Mouse (Mus musculus): ENCODE results near the gene Zfp865. TPM values are rescaled to one million over a fixed set of nuclear protein-coding genes. Genes with fewer than 3 reads are reported as not detected.

Gene Zfp865
- total RNA-seq (2023) = 10 to 100 TPM; 29.5 to 31.5 TPM

DNA sequence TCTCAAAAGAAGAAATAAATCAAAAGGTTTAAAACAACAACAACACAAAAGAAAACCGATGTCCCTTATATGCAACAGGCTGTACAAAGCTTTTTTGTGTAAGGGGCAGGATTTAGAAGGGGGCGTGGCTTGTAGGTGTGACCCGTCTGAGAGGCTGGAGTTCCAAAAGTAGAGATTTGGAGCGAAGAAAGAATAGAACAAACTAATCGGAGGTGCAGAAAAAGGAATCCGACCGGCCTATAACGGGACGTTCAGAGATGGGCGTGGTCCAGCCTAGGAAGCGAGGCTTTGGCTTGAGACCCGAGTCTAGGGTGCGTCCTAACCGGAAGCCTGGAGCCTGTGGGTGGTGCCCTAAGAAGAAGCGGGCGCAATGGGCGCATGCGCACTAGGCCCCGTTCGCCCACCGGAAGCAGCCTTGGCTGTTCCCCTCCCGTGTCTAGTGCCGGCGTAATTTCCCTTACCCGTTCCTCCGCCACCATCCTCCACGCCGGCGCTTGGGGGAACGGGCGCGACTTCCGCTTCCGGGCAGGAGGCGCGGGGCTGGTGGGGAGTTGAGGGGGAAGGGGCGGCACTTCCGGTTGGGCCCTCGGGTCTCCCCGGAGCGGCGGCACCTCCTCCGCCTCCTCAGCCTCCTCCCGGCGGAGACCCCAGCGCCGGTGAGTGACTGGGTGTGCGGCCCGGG is at the start of gene Zfp865, which contains the start of gene Ccdc106:
TSS of gene Zfp865 (plus strand) at position 377 of the 682 bp plus-strand sequence.
TSS of gene Ccdc106 (plus strand) at position 554 of the 682 bp plus-strand sequence.

DNA sequence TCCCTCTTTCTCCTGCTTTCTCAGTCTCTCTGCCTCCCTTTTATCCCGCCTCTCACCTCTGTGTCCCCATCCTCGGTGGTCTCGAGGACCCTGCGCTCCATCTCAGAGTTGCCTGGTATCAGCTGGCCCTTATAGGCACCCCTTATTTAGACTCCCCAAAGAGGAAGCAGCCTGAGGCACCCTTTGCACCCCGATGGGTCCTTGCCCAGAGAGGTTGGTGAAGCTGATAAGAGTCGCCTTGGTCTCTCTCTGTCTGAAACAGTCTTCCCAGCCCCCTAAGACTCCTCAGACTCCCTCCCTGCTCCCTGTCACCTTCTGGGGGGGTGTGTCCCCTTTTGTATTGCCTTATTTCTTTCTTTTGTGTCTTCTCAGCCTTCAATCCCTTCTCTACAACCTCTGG is 49.1 kb upstream of the Zfp865 start, which contains the start of gene Sbk3:
TSS of gene Sbk3 (minus strand) at position 101 of the 400 bp plus-strand sequence.

GRCm38 (mm10) chr7:4996003-4996895 is 23.9 kb upstream of the Zfp865 start, which contains the start of gene Zfp579:
TSS of gene Zfp579 (minus strand) at chr7:4996158.

DNA sequence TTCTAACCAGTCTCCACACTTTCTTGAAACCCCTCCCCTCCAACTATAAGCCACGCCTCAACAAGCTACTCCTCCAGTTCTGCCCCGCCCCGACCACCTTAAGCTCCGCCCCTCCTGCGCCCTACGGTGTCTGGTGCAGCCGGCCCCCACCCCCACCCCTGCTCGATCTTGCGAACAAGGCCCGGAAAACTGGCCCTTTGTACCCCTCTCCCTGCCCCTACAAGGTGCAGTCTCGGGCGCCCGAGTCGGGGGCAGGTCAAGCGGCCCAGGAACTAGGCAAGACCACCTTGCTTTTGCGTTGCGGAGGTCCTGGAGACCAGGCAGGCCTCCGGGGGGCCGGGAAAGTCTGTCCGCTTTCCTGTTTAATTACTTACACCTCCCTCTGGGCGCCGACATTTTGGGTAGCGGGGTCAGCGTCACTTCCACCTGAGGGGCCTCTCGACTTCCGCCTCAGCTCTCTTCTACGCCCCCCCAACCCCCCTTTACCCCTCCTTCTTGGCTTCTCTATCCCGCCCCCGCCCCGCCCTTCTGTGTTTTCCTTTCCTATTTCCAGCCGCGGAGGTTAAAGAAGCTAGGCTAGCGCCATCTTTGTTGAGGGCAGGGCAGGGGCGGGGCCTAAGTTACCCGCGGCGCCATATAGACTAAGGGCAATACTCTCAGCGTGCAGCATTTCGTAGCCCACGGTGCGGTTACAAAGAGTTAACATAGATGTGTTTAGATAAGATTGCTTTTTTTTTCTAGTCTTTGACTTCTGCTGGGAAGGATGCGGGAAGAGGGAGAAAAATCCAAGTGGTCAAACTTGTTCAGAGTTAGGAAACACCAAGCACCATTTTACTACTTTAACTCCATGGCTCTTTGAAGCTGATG is 5.7 kb upstream of the Zfp865 start, which contains the start of the genes Zfp524 and Fiz1:
TSS of gene Zfp524 (plus strand) at position 165 of the 867 bp plus-strand sequence.
TSS of gene Fiz1 (minus strand) at position 447 of the 867 bp plus-strand sequence.

DNA sequence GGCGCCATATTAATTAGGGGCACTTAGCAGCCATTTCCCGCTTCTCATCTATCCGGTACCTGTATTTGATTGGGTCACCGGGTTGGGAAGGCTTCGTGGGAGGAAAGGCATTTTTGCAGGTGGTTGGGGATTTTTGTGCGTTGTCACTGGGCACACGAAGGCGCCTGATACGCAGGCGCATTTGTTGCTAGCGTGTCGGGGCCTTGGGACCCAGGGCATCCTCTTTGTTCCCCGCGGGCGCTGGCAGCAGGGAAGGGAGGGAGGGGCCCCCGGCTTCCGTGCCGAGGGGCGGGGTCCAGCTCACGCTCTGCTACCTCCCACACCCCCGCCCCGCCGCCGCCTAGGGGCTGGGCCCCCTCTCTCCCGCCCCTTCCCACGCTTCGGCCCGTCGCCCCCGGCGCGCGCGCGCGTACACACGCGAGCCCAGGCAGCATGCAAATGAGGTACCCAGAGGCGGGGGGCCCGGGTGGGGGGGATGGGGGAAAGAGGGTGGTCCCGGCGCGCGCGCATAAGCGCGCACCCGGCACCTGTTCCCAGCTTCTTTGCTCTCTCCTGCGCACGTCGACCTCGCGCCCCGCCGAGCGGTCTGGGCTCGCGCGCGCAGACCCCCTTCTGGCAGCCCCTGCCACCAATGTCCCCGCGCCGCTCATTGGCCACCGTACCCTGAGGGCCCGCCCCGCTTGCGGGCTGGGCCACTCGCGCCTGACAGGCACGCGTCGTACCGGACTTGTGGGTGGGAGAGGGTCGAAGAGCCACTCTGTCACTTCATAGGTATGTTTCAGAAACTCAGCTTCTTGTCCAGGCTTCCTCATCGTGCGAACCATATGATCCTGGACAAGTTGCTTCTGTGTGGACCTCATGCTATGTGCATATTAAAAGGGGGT is 4.8 kb upstream of the Zfp865 start, which contains the start of gene Gm44973:
TSS of gene Gm44973 (plus strand) at position 379 of the 884 bp plus-strand sequence.

GRCm38 (mm10) chr7:5033818-5034217 is 13.6 kb downstream of the Zfp865 start, which contains the start of gene 4632433K11Rik:
TSS of gene 4632433K11Rik (plus strand) at chr7:5034118.

GRCm38 (mm10) chr7:5038109-5038732 is 18.0 kb downstream of the Zfp865 start, which contains the start of gene Zfp784:
TSS of gene Zfp784 (minus strand) at chr7:5038446.

GRCm38 (mm10) chr7:5051193-5052192 is 31.3 kb downstream of the Zfp865 start, which contains the start of gene Zfp580:
TSS of gene Zfp580 (plus strand) at chr7:5051538.

DNA sequence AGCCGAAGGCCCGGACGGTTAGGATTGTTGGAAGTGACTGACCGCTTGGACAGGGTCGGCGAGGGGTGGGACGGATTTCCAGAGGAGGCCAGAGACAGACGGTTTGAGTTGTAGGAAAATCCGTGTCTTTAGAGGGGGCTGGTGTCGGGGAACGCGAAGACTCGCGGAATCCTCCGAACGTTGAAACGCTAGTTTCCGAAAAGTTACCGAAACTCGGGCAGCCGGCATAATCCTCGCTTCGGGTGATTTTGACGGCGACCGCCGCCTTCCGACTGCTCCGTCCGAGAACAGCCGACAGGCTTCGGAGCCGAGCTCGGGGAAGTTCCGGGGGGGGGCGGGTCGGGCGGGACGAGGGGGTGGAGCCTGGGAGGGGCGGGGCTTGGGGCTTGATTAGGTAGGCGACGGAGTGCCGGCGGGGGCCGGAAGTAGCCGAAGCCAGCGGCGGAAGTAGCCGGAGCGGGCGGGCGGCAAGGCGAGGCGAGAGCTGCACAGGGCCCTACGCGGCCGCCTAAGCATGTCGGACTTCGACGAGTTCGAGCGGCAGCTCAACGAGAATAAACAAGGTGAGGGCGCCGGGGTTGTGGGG is 41.7 kb downstream of the Zfp865 start, which contains the start of gene U2af2:
TSS of gene U2af2 (plus strand) at position 370 of the 586 bp plus-strand sequence.

GRCm38 (mm10) chr7:5080010-5080751 is 60.0 kb downstream of the Zfp865 start, which contains the start of gene Epn1:
TSS of gene Epn1 (plus strand) at chr7:5080235.

Other genes starting within 250 kb of the Zfp865 start
- gene Fam71e2, start 249.1 kb upstream of the Zfp865 start, total RNA-seq (2023) = not detected
- gene Il11, start 237.5 kb upstream of the Zfp865 start, total RNA-seq (2023) = not detected
- gene Tmem190, start 237.4 kb upstream of the Zfp865 start, total RNA-seq (2023) = not detected
- 1 to 10 TPM; 1.3 to 1.9 TPM for gene Tmem238, start 230.7 kb upstream of the Zfp865 start, total RNA-seq (2023)
- gene Rpl28, start 227.5 kb upstream of the Zfp865 start, total RNA-seq (2023) = 1,000 to 10,000 TPM; 1,418 to 1,752 TPM
- gene Ube2s, start 207.8 kb upstream of the Zfp865 start, total RNA-seq (2023) = 100 to 1,000 TPM; 114 to 117 TPM
- gene Shisa7, start 175.7 kb upstream of the Zfp865 start, total RNA-seq (2023) = 1 to 10 TPM; 1.2 to 1.5 TPM
- gene Isoc2b, start 150.1 kb upstream of the Zfp865 start, total RNA-seq (2023) = 1 to 10 TPM; 6.4 to 7.2 TPM
- gene Isoc2a, start 143.2 kb upstream of the Zfp865 start, total RNA-seq (2023) = 10 to 100 TPM; 11.6 to 14.8 TPM
- not detected for gene Gm36210, start 113.9 kb upstream of the Zfp865 start, total RNA-seq (2023)
- 10 to 100 TPM; 17.1 to 18.6 TPM for gene Zfp628, start 105.2 kb upstream of the Zfp865 start, total RNA-seq (2023)
- 1 to 10 TPM; 3.6 to 6.4 TPM for gene Nat14, start 98.3 kb upstream of the Zfp865 start, total RNA-seq (2023)
- under 1 TPM in 1 of 2 experiments, not detected in 1; 0.12 TPM for gene Ssc5d, start 94.6 kb upstream of the Zfp865 start, total RNA-seq (2023)
- not detected for gene Sbk2, start 56.0 kb upstream of the Zfp865 start, total RNA-seq (2023)
- not detected for gene Sbk3, start 49.2 kb upstream of the Zfp865 start, total RNA-seq (2023)
- gene Zfp579, start 24.2 kb upstream of the Zfp865 start, total RNA-seq (2023) = 1 to 10 TPM; 6.0 to 6.5 TPM
- gene Zfp524, start 6.0 kb upstream of the Zfp865 start, total RNA-seq (2023) = 10 to 100 TPM; 16.2 to 20.5 TPM
- gene Fiz1, start 5.7 kb upstream of the Zfp865 start, total RNA-seq (2023) = 10 to 100 TPM; 35.3 to 42.1 TPM
- gene Gm44973, start 4.9 kb upstream of the Zfp865 start, total RNA-seq (2023) = not detected
- gene Ccdc106, start 177 bp downstream of the Zfp865 start, total RNA-seq (2023) = 1 to 10 TPM in 1 of 2 experiments, under 1 TPM in 1; 0.86 to 1.5 TPM
- gene 4632433K11Rik, start 13.7 kb downstream of the Zfp865 start, total RNA-seq (2023) = under 1 TPM in 1 of 2 experiments, not detected in 1; 0.76 TPM
- 1 to 10 TPM; 3.2 to 3.4 TPM for gene Zfp784, start 18.1 kb downstream of the Zfp865 start, total RNA-seq (2023)
- 1 to 10 TPM in 1 of 2 experiments, not detected in 1; 1.3 TPM for gene Zfp580, start 31.2 kb downstream of the Zfp865 start, total RNA-seq (2023)
- 100 to 1,000 TPM; 287 to 299 TPM for gene U2af2, start 41.8 kb downstream of the Zfp865 start, total RNA-seq (2023)
- 100 to 1,000 TPM; 235 to 258 TPM for gene Epn1, start 59.9 kb downstream of the Zfp865 start, total RNA-seq (2023)
- gene Rfpl4, start 96.6 kb downstream of the Zfp865 start, total RNA-seq (2023) = not detected
- gene Rasl2-9, start 105.6 kb downstream of the Zfp865 start, total RNA-seq (2023) = under 1 TPM; 0.55 to 0.66 TPM
- not detected for gene Vmn1r55, start 129.3 kb downstream of the Zfp865 start, total RNA-seq (2023)
- not detected for gene Vmn1r56, start 176.4 kb downstream of the Zfp865 start, total RNA-seq (2023)
- not detected for gene Vmn1r57, start 198.1 kb downstream of the Zfp865 start, total RNA-seq (2023)

Data from monocyte, adult 59 days (primary cell).